Mouse (Mus musculus): ENCODE measurements around the gene Vmn2r11. TPM values are rescaled to one million over a fixed set of nuclear protein-coding genes. Genes with fewer than 3 reads are reported as not detected.
"Not testable (repeated sequence)": the region's sequence is repeated elsewhere in the genome, so short reads cannot be mapped to it uniquely, and the experiment has no call there.

Vmn2r11 gene
- not detected for total RNA-seq (2021)

DNA sequence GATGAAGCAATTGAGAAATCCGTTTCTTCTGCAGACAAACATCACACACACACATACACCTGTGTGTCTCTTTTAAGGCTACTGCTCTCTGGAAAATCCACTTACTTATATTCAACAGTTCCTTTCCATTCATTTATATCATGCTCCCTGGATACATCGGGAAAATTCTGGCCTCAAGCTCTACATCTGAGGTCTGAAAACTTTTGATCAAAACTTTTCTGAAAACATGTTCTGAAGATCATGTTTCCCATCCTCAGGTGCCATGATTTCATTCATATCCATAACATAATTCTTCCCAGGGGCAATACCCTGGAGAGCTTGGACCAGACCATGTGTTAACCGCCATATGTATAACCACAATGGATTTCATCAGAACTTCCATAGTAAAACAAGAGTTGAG is at the start of gene Vmn2r11:
TSS of gene Vmn2r11 (minus strand) at position 101 of the 400 bp plus-strand sequence.
- DNase-seq (ENCODE audit: low spot score in 2 of 2); intact Hi-C loops (cut with DNase I): not testable (repeated sequence)

DNA sequence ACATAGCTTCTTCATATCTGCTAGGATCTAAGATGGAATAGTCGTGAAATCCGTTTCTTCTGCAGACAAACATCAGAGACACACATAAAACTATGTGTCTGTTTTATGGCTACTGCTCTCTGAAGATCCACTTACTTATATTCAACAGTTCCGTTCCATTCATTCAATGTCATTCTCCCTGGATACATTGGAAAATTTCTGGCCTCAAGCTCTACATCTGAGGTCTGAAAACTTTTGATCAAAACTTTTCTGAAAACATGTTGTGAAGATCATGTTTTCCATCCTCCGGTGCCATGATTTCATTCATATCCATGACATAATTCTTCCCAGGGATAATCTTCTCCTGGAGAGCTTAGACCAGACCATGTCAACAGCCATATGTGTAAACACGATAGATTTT is 38.5 kb upstream of the Vmn2r11 start, which contains the start of gene Vmn2r12:
TSS of gene Vmn2r12 (minus strand) at position 101 of the 400 bp plus-strand sequence.
- intact Hi-C loops (cut with DNase I); DNase-seq (ENCODE audit: low spot score in 2 of 2): not testable (repeated sequence)

- DNase-seq (ENCODE audit: low spot score in 2 of 2); intact Hi-C loops (cut with DNase I): not testable (repeated sequence)
Measured at GRCm38 (mm10) chr5:109096482-109096881, 37.1 kb upstream of the Vmn2r11 start.

DNA sequence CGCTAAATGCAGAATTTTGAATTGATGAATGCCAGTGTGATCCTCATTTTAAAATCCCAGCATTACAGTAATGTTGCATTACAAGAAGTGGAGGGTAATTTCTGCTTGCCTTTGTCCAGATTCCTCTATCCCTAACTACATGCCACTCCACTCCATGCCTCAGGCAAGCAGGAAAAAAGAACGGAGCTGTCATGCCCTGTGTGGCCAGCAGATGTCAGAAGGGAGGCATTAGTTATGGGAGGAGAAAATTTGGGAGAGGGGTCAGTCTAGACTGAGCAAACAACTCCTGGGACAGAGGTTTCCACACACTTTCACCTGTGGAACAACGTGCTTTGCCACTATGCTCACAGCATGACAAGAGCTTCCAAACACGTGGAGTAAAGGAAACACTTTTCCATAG is 12.6 kb upstream of the Vmn2r11 start:
- DNase-seq (ENCODE audit: low spot score in 2 of 2); intact Hi-C loops (cut with DNase I): not testable (repeated sequence)

- DNase-seq (ENCODE audit: low spot score in 2 of 2): no peak
- intact Hi-C loops (cut with DNase I): no loop called here
Measured at GRCm38 (mm10) chr5:109055286-109055685, 4.1 kb downstream of the Vmn2r11 start.

DNA sequence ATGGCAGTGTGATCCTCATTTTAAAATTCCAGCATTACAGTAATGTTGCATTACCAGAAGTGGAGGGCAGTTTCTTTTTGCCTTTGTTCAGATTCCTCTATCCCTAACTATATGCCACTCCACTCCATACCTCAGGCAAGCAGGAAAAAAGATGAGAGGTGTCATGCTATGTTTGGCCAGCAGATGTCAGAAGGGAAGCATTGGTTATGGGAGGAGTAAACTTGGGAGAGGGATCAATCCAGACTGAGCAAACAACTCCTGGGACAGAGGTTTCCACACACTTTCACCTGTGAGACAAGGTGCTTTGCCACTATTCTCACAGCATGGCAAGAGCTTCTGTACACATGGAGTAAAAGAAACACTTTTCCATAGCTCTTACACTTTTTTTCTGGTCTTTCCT is 26.8 kb downstream of the Vmn2r11 start:
- intact Hi-C loops (cut with DNase I): no loop called here
- no peak for DNase-seq (ENCODE audit: low spot score in 2 of 2)

DNA sequence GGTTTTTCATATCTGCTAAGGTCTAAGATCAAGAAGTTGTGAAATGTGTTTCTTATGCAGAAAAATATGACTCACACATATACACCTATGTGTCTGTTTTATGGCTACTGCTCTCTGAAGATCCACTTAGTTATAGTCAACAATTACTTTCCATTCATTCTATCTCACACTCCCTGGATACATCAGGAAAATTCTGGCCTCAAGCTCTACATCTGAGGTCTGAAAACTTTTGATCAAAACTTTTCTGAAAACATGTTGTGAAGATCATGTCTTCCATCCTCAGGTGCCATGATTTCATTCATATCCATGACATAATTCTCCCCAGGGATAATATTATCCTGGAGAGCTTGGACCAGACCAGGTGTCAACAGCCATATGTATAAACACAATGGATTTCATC is 52.9 kb downstream of the Vmn2r11 start, which contains the start of gene Vmn2r10:
TSS of gene Vmn2r10 (minus strand) at position 101 of the 400 bp plus-strand sequence.
- intact Hi-C loops (cut with DNase I): not testable (repeated sequence)

More for the DNA sequence above, 52.9 kb downstream of the Vmn2r11 start, which contains the start of gene Vmn2r10:
- DNase-seq (ENCODE audit: low spot score in 2 of 2): not testable (repeated sequence)

Other genes with a start within 250 kb of the Vmn2r11 start
- gene Vmn2r9, start 207.0 kb downstream of the Vmn2r11 start, total RNA-seq (2021): not detected
- gene Vmn2r10, start 53.0 kb downstream of the Vmn2r11 start, total RNA-seq (2021): not detected
- gene Vmn2r12, start 38.4 kb upstream of the Vmn2r11 start, total RNA-seq (2021): under 1 TPM in 1 of 2 experiments, not detected in 1; 0.07 TPM
- not detected for gene Vmn2r13, start 132.6 kb upstream of the Vmn2r11 start, total RNA-seq (2021)
- gene Vmn2r14, start 165.1 kb upstream of the Vmn2r11 start, total RNA-seq (2021): not detected
- not detected for gene Vmn2r15, start 238.1 kb upstream of the Vmn2r11 start, total RNA-seq (2021)